Comparison of ENCODE assay signal across 8 mouse cellular contexts in the genomic region with DNA sequence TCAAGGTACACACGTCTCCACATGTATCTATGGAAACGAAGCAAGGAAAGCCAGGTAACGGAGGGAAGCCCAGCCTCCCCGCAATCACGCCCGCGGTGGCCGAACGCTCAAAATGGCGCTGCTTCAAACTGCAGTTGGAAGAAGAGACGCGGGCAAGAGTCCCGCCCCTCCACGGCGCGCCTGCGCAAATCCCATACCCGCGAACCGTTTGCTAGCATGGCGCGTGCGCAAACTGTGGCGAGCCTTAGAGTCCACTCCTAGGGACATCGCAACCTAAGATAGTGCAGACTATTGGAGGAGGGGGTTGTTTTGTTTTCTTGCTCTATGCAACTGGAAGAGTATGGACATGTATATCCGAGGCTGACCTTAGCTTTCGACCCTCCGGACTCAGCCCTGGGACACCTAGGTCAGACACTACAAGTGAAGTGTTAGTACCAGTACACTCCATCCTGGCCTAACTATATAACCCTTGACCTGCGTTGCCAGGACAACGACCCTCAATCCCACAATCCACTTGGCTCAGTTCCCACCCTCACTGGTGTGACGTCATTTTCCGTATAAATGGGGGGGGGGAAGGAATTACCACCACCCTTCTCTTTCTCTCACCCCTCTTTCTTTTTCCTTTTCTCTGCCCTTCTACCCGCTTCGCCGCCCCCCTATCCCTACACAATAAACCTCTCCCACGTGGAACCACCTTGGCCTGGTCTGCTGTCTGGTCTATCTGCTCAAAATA. TPM values are rescaled to one million over a fixed set of nuclear protein-coding genes. Genes with fewer than 3 reads are reported as not detected.
A peak's percentile ranks its signal among the peaks of the same experiment; 100 is the strongest.
DNase-seq lines count a peak whose midpoint lies in the region; ATAC-seq and TF ChIP-seq lines count a peak whose summit lies in the region.

A gene (minus strand): TSS at position 117 of the 733 bp plus-strand sequence.

- H3K9ac ChIP-seq in heart, embryonic 12.5 days = peak within 1 kb of the TSS; percentile 92
- peak within 1 kb of the TSS; percentile 92 for H3K9ac ChIP-seq in kidney, postnatal 0 days (ENCODE audit: low read depth, low read length)
- H3K9ac ChIP-seq in liver, embryonic 11.5 days (ENCODE audit: low read depth, low read length) = peak within 1 kb of the TSS; percentile 98
- H3K9ac ChIP-seq in stomach, embryonic 14.5 days (replicated peaks; ENCODE audit: low read depth, low read length) = peak within 1 kb of the TSS; percentile 76

- no peaks in the 10 kb centered on the region for H3K36me3 ChIP-seq in heart, embryonic 12.5 days
- H3K36me3 ChIP-seq in kidney, postnatal 0 days (ENCODE audit: insufficient read depth, low read length) = no peaks in the 10 kb centered on the region
- peaks cover 3% of the 10 kb centered on the region; the same call in 1 of the 2 replicates for H3K36me3 ChIP-seq in liver, embryonic 11.5 days (ENCODE audit: control insufficient read depth, insufficient read depth, low read length)
- H3K36me3 ChIP-seq in stomach, embryonic 14.5 days (ENCODE audit: control insufficient read depth, insufficient read depth, low read length) = no peaks in the 10 kb centered on the region

- peak; percentile 92 for ATAC-seq in erythroid progenitor cell, adult 5-6 weeks (replicated peaks; ENCODE audit: low FRiP score, poor library complexity, severe bottlenecking)
- ATAC-seq in heart, embryonic 12.5 days (ENCODE audit: insufficient number of reproducible peaks, low FRiP score) = peak; percentile 96
- peak; percentile 97 for ATAC-seq in kidney, postnatal 0 days (replicated peaks; ENCODE audit: low FRiP score, low read depth)
- ATAC-seq in liver, embryonic 11.5 days (replicated peaks; ENCODE audit: low FRiP score) = peak; percentile 95
- ATAC-seq in stomach, embryonic 14.5 days (ENCODE audit: insufficient number of reproducible peaks, insufficient read depth, low FRiP score, low read depth) = peak; percentile 96

- no peaks in the 10 kb centered on the region for H3K9me3 ChIP-seq in heart, embryonic 12.5 days (replicated peaks)
- H3K9me3 ChIP-seq in kidney, postnatal 0 days (replicated peaks; ENCODE audit: low read length) = no peaks in the 10 kb centered on the region
- no peaks in the 10 kb centered on the region for H3K9me3 ChIP-seq in liver, embryonic 11.5 days (ENCODE audit: control insufficient read depth, low read length)
- no peaks in the 10 kb centered on the region for H3K9me3 ChIP-seq in stomach, embryonic 14.5 days (ENCODE audit: control insufficient read depth, low read depth, low read length)

- peak within 1 kb of the TSS; percentile 89 for H3K4me2 ChIP-seq in heart, embryonic 12.5 days
- peak within 1 kb of the TSS; percentile 79 for H3K4me2 ChIP-seq in kidney, postnatal 0 days (ENCODE audit: low read length)
- peak within 1 kb of the TSS; percentile 90 for H3K4me2 ChIP-seq in liver, embryonic 11.5 days
- peak within 1 kb of the TSS; percentile 63 for H3K4me2 ChIP-seq in stomach, embryonic 14.5 days (replicated peaks; ENCODE audit: low read depth, low read length)

- TF ChIP-seq CTCF in kidney, postnatal 0 days (IDR thresholded peaks at IDR 0.05; ENCODE audit: low read depth) = no peak

- H3K4me3 ChIP-seq in heart, embryonic 12.5 days = peak within 1 kb of the TSS; percentile 89
- peak within 1 kb of the TSS; percentile 80 for H3K4me3 ChIP-seq in kidney, postnatal 0 days (replicated peaks; ENCODE audit: low read depth, low read length)
- peak within 1 kb of the TSS; percentile 99 for H3K4me3 ChIP-seq in liver, embryonic 11.5 days (ENCODE audit: low read depth, low read length)
- H3K4me3 ChIP-seq in stomach, embryonic 14.5 days (ENCODE audit: low read depth, low read length) = peak within 1 kb of the TSS; percentile 98

- WGBS in heart, embryonic 12.5 days = under 1% methylated on average over 36 of the region's 36 CpGs
- WGBS in kidney, postnatal 0 days = under 1% methylated on average over 36 of the region's 36 CpGs
- WGBS in liver, embryonic 11.5 days = under 1% methylated on average over 36 of the region's 36 CpGs
- WGBS in stomach, embryonic 14.5 days = under 1% methylated on average over 36 of the region's 36 CpGs

- H3K27ac ChIP-seq in heart, embryonic 12.5 days (ENCODE audit: poor library complexity, severe bottlenecking) = peak within 1 kb of the TSS; percentile 94
- peak within 1 kb of the TSS; percentile 98 for H3K27ac ChIP-seq in kidney, postnatal 0 days
- peak within 1 kb of the TSS; percentile 96 for H3K27ac ChIP-seq in liver, embryonic 11.5 days (ENCODE audit: low read depth, low read length)
- peak within 1 kb of the TSS; percentile 97 for H3K27ac ChIP-seq in stomach, embryonic 14.5 days (ENCODE audit: low read length)

- H3K27me3 ChIP-seq in heart, embryonic 12.5 days (replicated peaks) = no peaks in the 10 kb centered on the region
- no peaks in the 10 kb centered on the region for H3K27me3 ChIP-seq in kidney, postnatal 0 days (ENCODE audit: insufficient read depth, low read length)
- no peaks in the 10 kb centered on the region for H3K27me3 ChIP-seq in liver, embryonic 11.5 days (replicated peaks; ENCODE audit: control insufficient read depth, insufficient read depth, low read length)
- H3K27me3 ChIP-seq in stomach, embryonic 14.5 days (ENCODE audit: control insufficient read depth, insufficient read depth, low read length) = no peaks in the 10 kb centered on the region

- peak; percentile 95 for DNase-seq in CD4-positive helper T cell, adult 2 months (ENCODE audit: low read depth, low spot score)
- peak; percentile 95 for DNase-seq in brain, embryonic 18.5 days (ENCODE audit: low read depth, low spot score)
- DNase-seq in kidney, postnatal 0 days (ENCODE audit: low spot score) = peak; percentile 99
- DNase-seq in liver, embryonic 11.5 days (ENCODE audit: low spot score) = peak; percentile 92
- DNase-seq in naive thymus-derived CD4-positive, alpha-beta T cell, adult 2 months (ENCODE audit: low read depth) = peak; percentile 97

- peaks cover 16% of the 10 kb centered on the region for H3K4me1 ChIP-seq in heart, embryonic 12.5 days (replicated peaks)
- 0 out of 2 replicates have a peak, but pooled peaks cover 9% of the 10 kb centered on the region for H3K4me1 ChIP-seq in kidney, postnatal 0 days (replicated peaks; ENCODE audit: insufficient read depth, low read length)
- peaks cover 23% of the 10 kb centered on the region for H3K4me1 ChIP-seq in liver, embryonic 11.5 days (replicated peaks; ENCODE audit: control insufficient read depth, insufficient read depth, low read length)
- H3K4me1 ChIP-seq in stomach, embryonic 14.5 days (ENCODE audit: control insufficient read depth, insufficient read depth, low read length) = peaks cover 7% of the 10 kb centered on the region; the same call in 1 of the 2 replicates

RNA-seq across cellular contexts. Expression of the gene that starts here (rescaled TPM):
- total RNA-seq in erythroid progenitor cell, adult 5-6 weeks (2015; ENCODE audit: low replicate concordance) = 82.2 and 100 TPM in 2 replicates
- total RNA-seq in erythroid progenitor cell, adult 5-6 weeks (2017; ENCODE audit: low replicate concordance) = 219 and 284 TPM in 2 replicates
- 29.5 and 37.9 TPM in 2 replicates for polyA plus RNA-seq in heart, embryonic 12.5 days (2016; fragmentation: Nextera tagmentation; extraction: Ambion mirVana)
- polyA plus RNA-seq in kidney, postnatal 0 days (2015; fragmentation: Nextera tagmentation; extraction: Ambion mirVana) = 23.1 and 24.4 TPM in 2 replicates
- 31.0 and 33.8 TPM in 2 replicates for polyA plus RNA-seq in liver, embryonic 11.5 days (2014; fragmentation: Nextera tagmentation; extraction: Ambion mirVana)
- 35.7 and 36.8 TPM in 2 replicates for polyA plus RNA-seq in stomach, embryonic 14.5 days (2014; fragmentation: Nextera tagmentation; extraction: Ambion mirVana)

Comparison
In these comparisons a context has a peak if more than half of its experiments do, and no peak if none do; other contexts are left out.
1. Peak in every context shown above with its lines: DNase-seq, ATAC-seq, H3K4me3 ChIP-seq and H3K27ac ChIP-seq.